Mouse (Mus musculus): Measurements from ENCODE around the gene Erfe.

- no peak for TF ChIP-seq CTCF (IDR thresholded peaks at IDR 0.05; ENCODE audit: insufficient read depth, low read depth, low read length)
- no peak for TF ChIP-seq POLR2A (IDR thresholded peaks at IDR 0.05; ENCODE audit: insufficient read depth, low read depth, low read length)
These were observed 45.5 kb downstream of the Erfe start for GRCm38 (mm10) chr1:91411631-91412285.

Measured in olfactory bulb, adult 2 months (tissue).